Mouse (Mus musculus): ENCODE results near the gene Zfp775. TPM values are rescaled to one million over a fixed set of nuclear protein-coding genes. Genes with fewer than 3 reads are reported as not detected.

The Zfp775 gene
- polyA plus RNA-seq, 1 experiment, result 1.8 TPM

DNA sequence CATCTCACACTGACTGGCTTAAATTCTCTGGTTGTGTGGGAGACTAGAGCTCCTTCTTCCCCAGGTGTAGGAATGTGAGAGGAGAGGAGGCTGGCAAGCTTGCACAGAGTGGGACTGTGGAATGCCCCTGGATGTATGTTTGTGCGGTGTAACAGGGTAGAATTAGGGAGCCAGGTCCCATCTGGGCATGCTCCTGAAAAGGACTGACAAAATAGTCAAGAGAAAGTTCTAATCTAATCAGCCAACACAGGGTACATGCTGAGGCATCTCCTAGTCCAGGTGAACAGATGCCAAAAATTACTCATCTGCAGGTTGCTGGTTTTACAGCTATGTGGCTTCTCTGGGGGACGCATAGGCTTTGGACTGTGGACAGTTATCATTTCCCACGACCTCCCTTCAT lies 45.9 kb upstream of the Zfp775 start:
- H3K4me3 ChIP-seq (ENCODE audit: insufficient read depth, poor library complexity, severe bottlenecking), result no peak overlapping the region
- no peak for TF ChIP-seq MAX (IDR thresholded peaks at IDR 0.05)
- no peak for TF ChIP-seq CEBPB (IDR thresholded peaks at IDR 0.05; ENCODE audit: low read depth)
- TF ChIP-seq MYOD1 (IDR thresholded peaks at IDR 0.05; ENCODE audit: control insufficient read depth, insufficient read length, low read depth), result no peak
- no peak for TF ChIP-seq USF1 (IDR thresholded peaks at IDR 0.05; ENCODE audit: low read depth)
- TF ChIP-seq MYOG (IDR thresholded peaks at IDR 0.05; ENCODE audit: control insufficient read depth, extremely low read depth, insufficient read length), result no peak
- TF ChIP-seq CTCF (IDR thresholded peaks at IDR 0.05; ENCODE audit: control insufficient read depth, insufficient read depth, insufficient read length), result no peak
- no peak for TF ChIP-seq FOSL1 (IDR thresholded peaks at IDR 0.05; ENCODE audit: insufficient read depth, low read length, poor library complexity, severe bottlenecking)
- H3K27me3 ChIP-seq (ENCODE audit: control insufficient read depth, insufficient read depth, insufficient read length), result no peaks in the 10 kb centered on the region

DNA sequence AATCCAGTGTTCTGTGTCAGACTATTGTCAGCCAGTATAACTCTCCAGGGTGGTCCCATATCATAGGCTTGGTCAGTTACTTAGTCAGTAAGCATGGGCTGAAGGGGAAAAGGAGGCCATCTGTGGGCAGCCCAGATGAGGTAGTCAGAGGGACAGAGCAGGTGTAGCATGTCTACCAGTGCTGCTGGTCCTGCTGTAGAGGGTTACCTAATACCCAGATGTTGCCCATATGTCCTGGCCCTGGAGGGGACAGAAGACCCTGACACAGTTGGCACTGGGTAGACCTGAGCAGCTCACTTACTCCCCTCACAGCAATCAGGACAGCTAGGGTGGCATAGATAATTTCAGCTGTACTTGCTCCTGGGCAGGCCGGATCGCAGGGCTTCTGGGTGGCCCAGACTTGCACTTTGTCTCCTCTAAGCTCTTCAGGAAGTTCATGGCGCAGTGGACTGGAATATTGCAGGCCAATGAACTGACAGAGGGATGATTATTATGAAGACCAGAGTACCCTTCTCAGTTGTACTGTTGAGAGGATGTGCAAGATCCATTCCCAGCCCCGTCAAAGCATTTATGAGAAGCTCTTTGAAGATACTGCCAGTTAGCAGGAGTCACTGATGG lies 36.1 kb upstream of the Zfp775 start:
- H3K79me2 ChIP-seq (ENCODE audit: control insufficient read depth, insufficient read depth), result no peaks in the 10 kb centered on the region
- no peak overlapping the region for H3K4me3 ChIP-seq (ENCODE audit: insufficient read depth, poor library complexity, severe bottlenecking)
- H3K79me3 ChIP-seq (ENCODE audit: low read depth), result no peaks in the 10 kb centered on the region
- peaks cover under 1% of the 10 kb centered on the region for H3K27me3 ChIP-seq (ENCODE audit: control insufficient read depth, insufficient read depth, insufficient read length)
- no peaks in the 10 kb centered on the region for H3K36me3 ChIP-seq (ENCODE audit: control insufficient read depth, insufficient read depth)
- no peak for TF ChIP-seq MAX (IDR thresholded peaks at IDR 0.05)
- no peak for TF ChIP-seq CTCF (IDR thresholded peaks at IDR 0.05; ENCODE audit: control insufficient read depth, insufficient read depth, insufficient read length)
- TF ChIP-seq MYOD1 (IDR thresholded peaks at IDR 0.05; ENCODE audit: control insufficient read depth, insufficient read length, low read depth), result no peak
- no peak for TF ChIP-seq MYOG (IDR thresholded peaks at IDR 0.05; ENCODE audit: control insufficient read depth, extremely low read depth, insufficient read length)
- no peak for TF ChIP-seq FOSL1 (IDR thresholded peaks at IDR 0.05; ENCODE audit: insufficient read depth, low read length, poor library complexity, severe bottlenecking)
- TF ChIP-seq CEBPB (IDR thresholded peaks at IDR 0.05; ENCODE audit: low read depth), result no peak
- TF ChIP-seq USF1 (IDR thresholded peaks at IDR 0.05; ENCODE audit: low read depth), result no peak
- H3ac ChIP-seq (ENCODE audit: control insufficient read depth, insufficient read length, low read depth), result no peak overlapping the region

More for the DNA sequence above, 45.9 kb upstream of the Zfp775 start:
- H3K79me3 ChIP-seq (ENCODE audit: low read depth), result no peaks in the 10 kb centered on the region
- no peaks in the 10 kb centered on the region for H3K36me3 ChIP-seq (ENCODE audit: control insufficient read depth, insufficient read depth)
- no peaks in the 10 kb centered on the region for H3K79me2 ChIP-seq (ENCODE audit: control insufficient read depth, insufficient read depth)
- H3ac ChIP-seq (ENCODE audit: control insufficient read depth, insufficient read length, low read depth), result no peak overlapping the region

DNA sequence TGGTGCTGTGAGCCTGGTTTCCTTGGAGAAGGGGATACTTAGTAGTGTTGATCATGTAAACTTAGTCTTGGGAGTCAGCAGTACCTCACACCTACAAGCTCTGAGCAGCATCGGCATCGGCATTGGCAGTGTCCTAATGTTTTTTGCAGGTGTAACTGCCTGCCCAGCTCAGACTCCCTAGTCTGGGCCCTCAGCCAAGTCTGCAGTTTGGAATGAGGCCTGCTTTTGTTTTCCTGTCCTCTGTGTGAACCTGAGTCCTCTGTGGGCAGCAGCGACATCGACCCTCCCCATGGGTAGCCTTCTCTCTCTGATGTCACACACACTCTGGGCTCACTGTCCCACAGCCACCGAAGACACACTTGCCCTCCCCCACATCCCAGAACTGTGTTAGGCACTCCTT lies 35.6 kb upstream of the Zfp775 start:
- Histone ChIP-seq H3K4me3 (ENCODE audit: insufficient read depth, poor library complexity, severe bottlenecking) (no peak overlapping the region), H3K79me3 (ENCODE audit: low read depth) (no peaks in the 10 kb centered on the region), H3K27me3 (ENCODE audit: control insufficient read depth, insufficient read depth, insufficient read length) (peaks cover 3% of the 10 kb centered on the region), H3K79me2 (ENCODE audit: control insufficient read depth, insufficient read depth) (no peaks in the 10 kb centered on the region), H3ac (ENCODE audit: control insufficient read depth, insufficient read length, low read depth) (no peak overlapping the region), H3K36me3 (ENCODE audit: control insufficient read depth, insufficient read depth) (no peaks in the 10 kb centered on the region)
- TF ChIP-seq MAX (IDR thresholded peaks at IDR 0.05), result no peak
- no peak for TF ChIP-seq MYOG (IDR thresholded peaks at IDR 0.05; ENCODE audit: control insufficient read depth, extremely low read depth, insufficient read length)

DNA sequence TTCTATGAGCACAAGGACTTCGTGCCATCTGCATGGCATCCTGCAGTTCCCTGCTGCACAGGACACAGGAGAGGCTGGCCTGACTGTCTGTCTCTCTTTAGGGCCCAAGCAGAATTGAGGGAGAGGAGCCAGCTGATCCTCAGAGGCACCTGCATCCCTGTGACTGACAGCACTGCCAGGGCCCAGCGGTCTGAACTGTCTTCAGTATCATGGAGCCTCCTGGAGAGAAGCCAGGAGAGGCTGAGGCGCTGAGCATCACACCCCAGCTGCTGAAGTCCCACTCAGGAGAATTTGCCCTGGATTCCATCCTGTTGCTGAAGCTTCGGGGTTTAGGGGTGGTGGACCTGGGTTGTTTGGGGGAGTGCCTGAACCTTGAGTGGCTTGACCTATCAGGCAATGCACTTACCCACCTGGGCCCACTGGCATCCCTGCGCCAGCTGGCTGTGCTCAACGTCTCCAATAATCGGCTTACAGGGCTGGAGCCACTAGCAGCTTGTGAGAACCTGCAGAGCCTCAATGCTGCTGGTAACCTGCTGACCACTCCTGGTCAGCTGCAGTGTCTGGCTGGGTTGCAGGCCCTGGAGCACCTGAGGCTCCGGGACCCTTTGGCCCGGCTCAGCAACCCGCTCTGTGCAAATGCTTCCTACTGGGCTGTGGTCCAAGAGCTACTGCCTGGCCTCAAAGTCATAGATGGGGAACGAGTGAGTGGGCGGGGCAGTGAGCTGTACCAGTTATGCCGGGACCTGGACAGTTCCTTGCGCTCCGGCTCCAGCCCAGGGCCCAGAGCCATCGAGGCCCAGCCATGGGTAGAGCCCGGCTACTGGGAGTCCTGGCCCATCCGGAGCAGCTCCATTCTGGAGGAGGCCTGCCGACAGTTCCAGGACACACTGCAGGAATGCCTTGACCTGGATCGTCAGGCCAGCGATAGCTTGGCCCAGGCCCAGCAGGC lies 33.6 kb upstream of the Zfp775 start:
- Histone ChIP-seq H3K27me3 (ENCODE audit: control insufficient read depth, insufficient read depth, insufficient read length) (peaks cover 3% of the 10 kb centered on the region), H3K79me3 (ENCODE audit: low read depth) (no peaks in the 10 kb centered on the region), H3ac (ENCODE audit: control insufficient read depth, insufficient read length, low read depth) (no peak overlapping the region), H3K79me2 (ENCODE audit: control insufficient read depth, insufficient read depth) (no peaks in the 10 kb centered on the region), H3K36me3 (ENCODE audit: control insufficient read depth, insufficient read depth) (no peaks in the 10 kb centered on the region), H3K4me3 (ENCODE audit: insufficient read depth, poor library complexity, severe bottlenecking) (no peak overlapping the region)
- TF ChIP-seq CEBPB (IDR thresholded peaks at IDR 0.05; ENCODE audit: low read depth) (no peak), MYOG (IDR thresholded peaks at IDR 0.05; ENCODE audit: control insufficient read depth, extremely low read depth, insufficient read length) (no peak), MAX (IDR thresholded peaks at IDR 0.05) (no peak), FOSL1 (IDR thresholded peaks at IDR 0.05; ENCODE audit: insufficient read depth, low read length, poor library complexity, severe bottlenecking) (no peak), MYOD1 (IDR thresholded peaks at IDR 0.05; ENCODE audit: control insufficient read depth, insufficient read length, low read depth) (no peak), CTCF (IDR thresholded peaks at IDR 0.05; ENCODE audit: control insufficient read depth, insufficient read depth, insufficient read length) (no peak)

DNA sequence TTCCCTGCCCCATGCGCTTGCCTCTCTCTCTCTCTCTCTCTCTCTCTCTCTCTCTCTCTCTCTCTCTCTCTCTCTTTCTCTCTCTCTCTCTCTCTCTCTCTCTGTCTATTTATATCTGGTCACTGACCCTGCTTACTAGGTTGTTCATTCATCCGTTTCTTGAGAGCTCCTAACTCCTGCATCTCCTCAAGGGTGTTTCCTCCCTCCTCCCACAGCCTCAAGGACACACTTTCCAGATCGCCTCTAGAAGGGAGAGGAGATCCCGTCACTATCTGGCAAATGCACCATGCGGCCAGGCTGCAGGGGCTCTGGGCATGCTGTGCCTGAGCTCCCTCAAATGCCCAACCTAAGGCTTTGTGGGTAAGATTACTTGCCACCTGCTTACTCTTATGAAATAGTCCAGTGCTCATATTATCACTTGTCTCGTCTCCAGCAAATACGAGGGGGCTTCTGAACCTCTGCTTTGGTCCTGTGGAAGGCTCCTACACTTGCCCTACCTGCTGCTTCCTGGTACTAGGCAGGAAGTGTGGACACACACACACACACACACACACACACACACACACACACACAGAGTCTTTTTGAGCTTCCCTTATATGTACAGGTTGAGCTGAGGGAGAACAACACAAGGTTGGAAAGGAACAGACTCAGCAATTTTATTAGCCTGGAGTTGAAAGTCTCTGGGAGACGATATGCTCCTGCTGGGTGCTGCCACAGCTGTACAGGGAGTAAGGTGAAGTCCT lies 32.6 kb upstream of the Zfp775 start:
- TF ChIP-seq MAX (IDR thresholded peaks at IDR 0.05) (no peak), MYOG (IDR thresholded peaks at IDR 0.05; ENCODE audit: control insufficient read depth, extremely low read depth, insufficient read length) (no peak), CTCF (IDR thresholded peaks at IDR 0.05; ENCODE audit: control insufficient read depth, insufficient read depth, insufficient read length) (no peak), USF1 (IDR thresholded peaks at IDR 0.05; ENCODE audit: low read depth) (no peak), CEBPB (IDR thresholded peaks at IDR 0.05; ENCODE audit: low read depth) (no peak), FOSL1 (IDR thresholded peaks at IDR 0.05; ENCODE audit: insufficient read depth, low read length, poor library complexity, severe bottlenecking) (no peak), MYOD1 (IDR thresholded peaks at IDR 0.05; ENCODE audit: control insufficient read depth, insufficient read length, low read depth) (no peak)
- Histone ChIP-seq H3K79me3 (ENCODE audit: low read depth) (no peaks in the 10 kb centered on the region), H3K36me3 (ENCODE audit: control insufficient read depth, insufficient read depth) (no peaks in the 10 kb centered on the region), H3K4me3 (ENCODE audit: insufficient read depth, poor library complexity, severe bottlenecking) (no peak overlapping the region), H3K27me3 (ENCODE audit: control insufficient read depth, insufficient read depth, insufficient read length) (peaks cover 3% of the 10 kb centered on the region), H3K79me2 (ENCODE audit: control insufficient read depth, insufficient read depth) (no peaks in the 10 kb centered on the region), H3ac (ENCODE audit: control insufficient read depth, insufficient read length, low read depth) (no peak overlapping the region)

Measured in C2C12 (cell line).